Mouse (Mus musculus) gastrocnemius, adult 2 months (tissue): ENCODE data around the gene Gm21304. TPM values are rescaled to one million over a fixed set of nuclear protein-coding genes. Genes with fewer than 3 reads are reported as not detected.
"Not testable (repeated sequence)": the region's sequence is repeated elsewhere in the genome, so short reads cannot be mapped to it uniquely, and the experiment has no call there.

ENCODE experiments used
- DNase-seq: peaks from one replicate; pipeline ENCODE4 v3.0.0; 2022
- H3K27ac ChIP-seq: fragments of 200-600 bp; 2 replicates; pipeline ENCODE4 v1.8.1; 2022; ENCODE audit warnings: mild to moderate bottlenecking
- H3K4me3 ChIP-seq: fragments of 200-600 bp; 2 replicates; pipeline ENCODE4 v1.8.1; 2022; ENCODE audit warnings: mild to moderate bottlenecking, moderate library complexity
- CTCF ChIP-seq: fragments of 200-600 bp; IDR thresholded peaks from 2 replicates; pipeline ENCODE4 v1.8.1; 2022; ENCODE audit warnings: antibody characterized with exemption, mild to moderate bottlenecking, moderate library complexity
- intact Hi-C: fragments of 180-260 bp; cut with DNase I; formaldehyde crosslinking; loops from one replicate; pipeline ENCODE4 v1.15.1; 2025
- long read RNA-seq, 2 experiments: library from polyadenylated mRNA; stranded (forward); transcript quantifications; one replicate each; pipeline ENCODE4 v2.0.0; 2021
- total RNA-seq, 2 experiments: library from RNA; stranded (reverse); gene quantifications; 2 replicates each; pipeline ENCODE4 v1.2.3; 2021

The Gm21304 gene
- total RNA-seq: not detected
- long read RNA-seq, experiment 1: 0 reads
- long read RNA-seq, experiment 2: 0 reads

- DNase-seq, H3K27ac ChIP-seq, H3K4me3 ChIP-seq, intact Hi-C loops: not testable (repeated sequence)
Observed at GRCm38 (mm10) chr10:104168215-104168614, at the start of gene Gm21304. Gm21304 (plus strand) TSS chr10:104168515.

GRCm38 (mm10) chr10:104142687-104143086, 25.6 kb upstream of the Gm21304 start, which contains the start of gene Gm21293:
Gm21293 (plus strand) TSS chr10:104142987.
- DNase-seq, intact Hi-C loops, H3K27ac ChIP-seq, H3K4me3 ChIP-seq: not testable (repeated sequence)

DNA sequence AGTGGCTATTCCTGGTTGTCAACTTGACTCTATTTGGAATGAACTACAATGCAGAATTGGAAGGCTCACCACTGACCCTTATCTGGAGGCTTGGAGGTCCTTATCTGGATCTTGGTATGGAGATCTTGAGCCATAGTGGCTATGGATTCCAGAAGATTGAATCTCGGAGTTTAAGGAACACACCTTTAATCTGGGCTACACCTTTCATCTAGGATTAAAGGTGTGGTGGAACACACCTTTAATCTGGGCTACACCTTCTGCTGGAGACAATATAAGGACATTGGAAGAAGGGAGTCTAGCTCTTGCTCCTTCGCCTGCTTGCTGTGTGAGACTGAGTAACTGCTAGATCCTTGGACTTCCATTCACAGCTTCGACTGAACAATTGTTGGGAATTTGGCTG, 17.1 kb upstream of the Gm21304 start, which contains the start of gene Gm6763:
Gene Gm6763, plus strand, starts transcription at position 301 of the 400 bp plus-strand sequence.
- DNase-seq, intact Hi-C loops, H3K27ac ChIP-seq, H3K4me3 ChIP-seq: not testable (repeated sequence)

DNA sequence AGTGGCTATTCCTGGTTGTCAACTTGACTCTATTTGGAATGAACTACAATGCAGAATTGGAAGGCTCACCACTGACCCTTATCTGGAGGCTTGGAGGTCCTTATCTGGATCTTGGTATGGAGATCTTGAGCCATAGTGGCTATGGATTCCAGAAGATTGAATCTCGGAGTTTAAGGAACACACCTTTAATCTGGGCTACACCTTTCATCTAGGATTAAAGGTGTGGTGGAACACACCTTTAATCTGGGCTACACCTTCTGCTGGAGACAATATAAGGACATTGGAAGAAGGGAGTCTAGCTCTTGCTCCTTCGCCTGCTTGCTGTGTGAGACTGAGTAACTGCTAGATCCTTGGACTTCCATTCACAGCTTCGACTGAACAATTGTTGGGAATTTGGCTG, 8.6 kb upstream of the Gm21304 start, which contains the start of gene Gm8764:
Gene Gm8764, plus strand, starts transcription at position 301 of the 400 bp plus-strand sequence.
- H3K4me3 ChIP-seq, DNase-seq, intact Hi-C loops, H3K27ac ChIP-seq: not testable (repeated sequence)

DNA sequence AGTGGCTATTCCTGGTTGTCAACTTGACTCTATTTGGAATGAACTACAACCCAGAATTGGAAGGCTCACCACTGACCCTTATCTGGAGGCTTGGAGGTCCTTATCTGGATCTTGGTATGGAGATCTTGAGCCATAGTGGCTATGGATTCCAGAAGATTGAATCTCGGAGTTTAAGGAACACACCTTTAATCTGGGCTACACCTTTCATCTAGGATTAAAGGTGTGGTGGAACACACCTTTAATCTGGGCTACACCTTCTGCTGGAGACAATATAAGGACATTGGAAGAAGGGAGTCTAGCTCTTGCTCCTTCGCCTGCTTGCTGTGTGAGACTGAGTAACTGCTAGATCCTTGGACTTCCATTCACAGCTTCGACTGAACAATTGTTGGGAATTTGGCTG, 8.4 kb downstream of the Gm21304 start, which contains the start of gene Gm21312:
Gene Gm21312, plus strand, starts transcription at position 301 of the 400 bp plus-strand sequence.
- intact Hi-C loops, H3K27ac ChIP-seq, DNase-seq, H3K4me3 ChIP-seq: not testable (repeated sequence)

- DNase-seq, H3K4me3 ChIP-seq, H3K27ac ChIP-seq, intact Hi-C loops: not testable (repeated sequence)
Observed at GRCm38 (mm10) chr10:104185233-104185632, 16.9 kb downstream of the Gm21304 start, which contains the start of gene Gm20765. Gm20765 (plus strand) TSS chr10:104185533.

GRCm38 (mm10) chr10:104193742-104194141, 25.4 kb downstream of the Gm21304 start, which contains the start of gene Gm4340:
Gm4340 (plus strand) TSS chr10:104194042.
- H3K27ac ChIP-seq, DNase-seq, H3K4me3 ChIP-seq, intact Hi-C loops: not testable (repeated sequence)

DNA sequence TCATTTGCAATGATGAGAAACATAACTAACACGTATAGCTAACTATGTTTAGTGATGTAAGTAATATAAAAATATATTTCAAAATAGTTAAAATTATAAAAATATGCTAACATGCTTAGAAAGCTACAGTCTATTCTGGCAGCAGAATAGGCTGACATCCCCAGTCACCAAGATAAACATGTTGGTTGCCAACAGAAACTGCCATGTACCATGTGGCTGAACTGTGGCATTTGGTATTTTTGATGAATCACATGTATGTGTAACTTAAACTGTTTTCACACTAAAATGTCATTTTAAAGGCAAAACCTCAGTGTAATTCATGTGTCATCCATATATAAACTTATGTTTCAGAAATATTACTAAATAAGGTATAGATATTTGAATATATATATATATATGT, 41.3 kb downstream of the Gm21304 start:
- DNase-seq: no peak
- intact Hi-C loops: no loop called here
- no peak for TF ChIP-seq CTCF
- Histone ChIP-seq H3K27ac (no peak overlapping the region), H3K4me3 (no peak overlapping the region)

- no peak for TF ChIP-seq CTCF
- H3K27ac ChIP-seq: no peak overlapping the region
- intact Hi-C loops: no loop called here
- H3K4me3 ChIP-seq: no peak overlapping the region
- no peak for DNase-seq
Observed at GRCm38 (mm10) chr10:104210268-104210990, 42.1 kb downstream of the Gm21304 start.

GRCm38 (mm10) chr10:104214527-104214926, 46.2 kb downstream of the Gm21304 start:
- Histone ChIP-seq H3K4me3 (no peak overlapping the region), H3K27ac (no peak overlapping the region)
- no peak for DNase-seq
- no peak for TF ChIP-seq CTCF
- intact Hi-C loops: no loop called here

Other genes with a start within 250 kb of the Gm21304 start
- not detected for gene Gm21293, start 25.5 kb upstream of the Gm21304 start, total RNA-seq
- not detected for gene Gm6763, start 17.0 kb upstream of the Gm21304 start, total RNA-seq
- gene Gm8764, start 8.5 kb upstream of the Gm21304 start, total RNA-seq: not detected
- not detected for gene Gm21312, start 8.5 kb downstream of the Gm21304 start, total RNA-seq
- gene Gm20765, start 17.0 kb downstream of the Gm21304 start, total RNA-seq: not detected
- not detected for gene Gm4340, start 25.5 kb downstream of the Gm21304 start, total RNA-seq